Mouse (Mus musculus): ENCODE measurements around the gene Gm10354. TPM values are rescaled to one million over a fixed set of nuclear protein-coding genes. Genes with fewer than 3 reads are reported as not detected.
A peak's percentile ranks its signal among the peaks of the same experiment; 100 is the strongest.
"Not testable (repeated sequence)": the region's sequence is repeated elsewhere in the genome, so short reads cannot be mapped to it uniquely, and the experiment has no call there.

Gene Gm10354
- polyA plus RNA-seq, 1 experiment from 2014 or later, result not detected

DNA sequence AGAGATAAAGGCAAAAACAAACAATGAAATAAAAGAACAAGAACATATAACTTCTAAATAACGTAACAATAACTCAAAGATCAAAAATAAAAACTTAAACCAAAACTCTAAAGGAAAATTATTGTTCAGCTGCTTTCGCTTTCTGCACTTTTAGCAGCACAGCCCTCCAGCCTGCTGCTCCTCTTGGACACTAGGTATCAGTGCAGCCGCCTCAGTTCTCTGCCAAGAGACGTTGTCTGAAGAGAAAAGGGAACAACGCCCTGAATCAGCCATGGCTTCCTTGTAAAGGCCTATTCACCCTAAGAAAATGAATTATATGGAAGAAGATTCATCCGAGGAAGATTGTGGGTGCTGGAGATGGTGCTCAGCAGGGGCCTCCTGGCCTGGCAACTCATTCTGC lies 45.0 kb downstream of the Gm10354 start:
- not testable (repeated sequence) for H3K27ac ChIP-seq (ENCODE audit: low read length); H3K9me3 ChIP-seq (ENCODE audit: low read length); H3K4me3 ChIP-seq (ENCODE audit: low read depth, low read length); DNase-seq (ENCODE audit: low spot score); H3K4me2 ChIP-seq (replicated peaks; ENCODE audit: low read depth, low read length); H3K27me3 ChIP-seq (replicated peaks; ENCODE audit: insufficient read depth, low read length); H3K36me3 ChIP-seq (ENCODE audit: insufficient read depth, low read length); H3K4me1 ChIP-seq (ENCODE audit: insufficient read depth, low read depth, low read length); H3K9ac ChIP-seq (replicated peaks; ENCODE audit: low read depth); ATAC-seq
- WGBS, result 65% methylated on average over 5 of the region's 6 CpGs

- H3K4me1 ChIP-seq (ENCODE audit: insufficient read depth, low read depth, low read length); H3K27ac ChIP-seq (ENCODE audit: low read length); H3K4me3 ChIP-seq (ENCODE audit: low read depth, low read length); H3K4me2 ChIP-seq (replicated peaks; ENCODE audit: low read depth, low read length); ATAC-seq; DNase-seq (ENCODE audit: low spot score); H3K9ac ChIP-seq (replicated peaks; ENCODE audit: low read depth); H3K9me3 ChIP-seq (ENCODE audit: low read length); H3K36me3 ChIP-seq (ENCODE audit: insufficient read depth, low read length); H3K27me3 ChIP-seq (replicated peaks; ENCODE audit: insufficient read depth, low read length): not testable (repeated sequence)
- 28% methylated on average over 4 of the region's 4 CpGs for WGBS
- TF ChIP-seq CTCF (IDR thresholded peaks at IDR 0.05), result peak; percentile 15; the same call in 1 of the 2 replicates
These were observed 51.7 kb downstream of the Gm10354 start for GRCm38 (mm10) chr5:14927047-14927446.

Other genes starting within 250 kb of the Gm10354 start
- gene Gm9758, start 64.0 kb downstream of the Gm10354 start, polyA plus RNA-seq (2015; fragmentation: Nextera tagmentation; extraction: Ambion mirVana), result not detected in 2 replicates
- gene Speer4e, start 40.5 kb downstream of the Gm10354 start, polyA plus RNA-seq (2015; fragmentation: Nextera tagmentation; extraction: Ambion mirVana), result not detected in 2 replicates
- not detected in 2 replicates for gene Gm17019, start 54.1 kb upstream of the Gm10354 start, polyA plus RNA-seq (2015; fragmentation: Nextera tagmentation; extraction: Ambion mirVana)

All from lung, postnatal 0 days (tissue).